ENCODE assay signal across 27 mouse cellular contexts in the genomic region with DNA sequence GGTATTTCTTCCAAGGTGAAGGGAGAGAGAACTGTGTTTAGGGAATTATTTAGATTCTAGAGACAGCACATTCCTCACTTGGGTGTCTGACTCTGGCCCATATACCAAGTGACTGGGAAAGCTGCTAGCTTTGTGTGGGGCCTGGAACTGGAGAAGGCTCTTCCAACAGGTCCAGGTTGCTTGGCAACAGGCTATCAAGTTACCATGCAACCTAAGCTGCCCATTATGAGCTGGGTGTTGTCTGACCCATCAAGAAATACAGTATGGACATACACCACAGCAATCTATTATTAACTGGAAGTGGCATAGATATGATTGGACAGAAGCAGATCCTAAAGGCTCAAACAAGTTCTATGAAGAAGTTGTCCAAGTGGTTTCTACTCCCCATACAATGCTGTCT. TPM values are rescaled to one million over a fixed set of nuclear protein-coding genes. Genes with fewer than 3 reads are reported as not detected.
"Had no signal": no experiment of that assay in that cellular context is flagged by ENCODE, and none has a peak within 500 bp of the region (broad histone marks: within the 10 kb centered on the region; RNA-seq: fewer than 3 reads in every experiment).

No protein-coding gene starts in this region.

- H3K27ac ChIP-seq: heart, embryonic 13.5 days; heart, embryonic 15.5 days; hindbrain, embryonic 13.5 days; hindbrain, embryonic 15.5 days; hindbrain, postnatal 0 days; kidney, embryonic 15.5 days; limb, embryonic 13.5 days; limb, embryonic 15.5 days; liver, embryonic 12.5 days; liver, embryonic 14.5 days had no signal

- H3K9ac ChIP-seq: heart, embryonic 13.5 days; heart, embryonic 15.5 days; hindbrain, embryonic 13.5 days; hindbrain, embryonic 15.5 days; kidney, embryonic 15.5 days; limb, embryonic 13.5 days; limb, embryonic 15.5 days; liver, embryonic 12.5 days; liver, embryonic 14.5 days had no signal

- H3K9me3 ChIP-seq: heart, embryonic 13.5 days; heart, embryonic 15.5 days; hindbrain, embryonic 13.5 days; hindbrain, embryonic 15.5 days; kidney, embryonic 15.5 days; limb, embryonic 13.5 days; limb, embryonic 15.5 days; liver, embryonic 12.5 days had no signal

- H3K4me2 ChIP-seq: heart, embryonic 11.5 days; heart, embryonic 13.5 days; heart, embryonic 15.5 days; hindbrain, embryonic 13.5 days; hindbrain, embryonic 15.5 days; kidney, embryonic 15.5 days; limb, embryonic 13.5 days; limb, embryonic 15.5 days; liver, embryonic 12.5 days had no signal

- H3K27me3 ChIP-seq: heart, embryonic 13.5 days; heart, embryonic 15.5 days; hindbrain, embryonic 13.5 days; hindbrain, embryonic 15.5 days; kidney, embryonic 15.5 days; limb, embryonic 13.5 days; limb, embryonic 15.5 days; liver, embryonic 12.5 days had no signal

- ATAC-seq: hindbrain, postnatal 0 days; intestine, embryonic 16.5 days; liver, embryonic 12.5 days had no signal

- DNase-seq: gastrocnemius, postnatal 14 days; gastrocnemius, postnatal 36 days; heart, adult 18-20 months; heart, postnatal 14 days; heart, postnatal 36 days; kidney, adult 11 months; kidney, adult 2 months; kidney, adult 9 months; kidney, postnatal 10 days; kidney, postnatal 25 days; layer of hippocampus, adult 9-11 months; layer of hippocampus, postnatal 36 days; left cerebral cortex, postnatal 4 days had no signal

- H3K4me3 ChIP-seq: heart, embryonic 13.5 days; heart, embryonic 15.5 days; hindbrain, embryonic 13.5 days; hindbrain, embryonic 15.5 days; kidney, embryonic 15.5 days; limb, embryonic 13.5 days; limb, embryonic 15.5 days; liver, embryonic 12.5 days had no signal

- H3K4me1 ChIP-seq: hindbrain, embryonic 13.5 days; hindbrain, embryonic 15.5 days; kidney, embryonic 15.5 days; limb, embryonic 13.5 days; limb, embryonic 15.5 days had no signal

RNA-seq across cellular contexts. Expression of gene Pgam2, which starts 21.9 kb away (rescaled TPM):
- total RNA-seq: hematopoietic stem cell, adult 5-6 weeks had no signal
- polyA plus RNA-seq: liver, adult 2 months had no signal
